8 mouse cellular contexts compared by ENCODE assay signal in genomic region chr9:21238004-21238732, GRCm38 (mm10). TPM values are rescaled to one million over a fixed set of nuclear protein-coding genes. Genes with fewer than 3 reads are reported as not detected.
DNase-seq lines count a peak whose midpoint lies in the region; ATAC-seq and TF ChIP-seq lines count a peak whose summit lies in the region.

No protein-coding gene starts in this region.

- no peaks in the 10 kb centered on the region for H3K9me3 ChIP-seq in kidney, embryonic 16.5 days (ENCODE audit: low read length)

- TF ChIP-seq CTCF in bone marrow, adult 2 months (IDR thresholded peaks at IDR 0.05; ENCODE audit: control insufficient read depth, insufficient read depth, low read length), result no peak

- peak overlapping the region; percentile 40 for H3ac ChIP-seq in myocyte (ENCODE audit: control insufficient read depth, insufficient read length)

- H3K4me1 ChIP-seq in bone marrow, adult 2 months (ENCODE audit: control insufficient read depth, insufficient read depth, low read length), result peaks cover 15% of the 10 kb centered on the region
- peaks cover 20% of the 10 kb centered on the region for H3K4me1 ChIP-seq in kidney, embryonic 16.5 days (ENCODE audit: insufficient read depth, low read length)

- under 1% methylated on average over 31 of the region's 31 CpGs for WGBS in bone marrow, adult 2 months
- WGBS in kidney, embryonic 16.5 days, result 1% methylated on average over 25 of the region's 31 CpGs

- H3K4me2 ChIP-seq in kidney, embryonic 16.5 days (replicated peaks; ENCODE audit: low read depth, low read length), result peak overlapping the region; percentile 72
- H3K4me2 ChIP-seq in myocyte (ENCODE audit: low read depth), result peak overlapping the region; percentile 85

- intact Hi-C loops in left cerebral cortex, postnatal 4 days (cut with DNase I), result no loop called here

- H3K9ac ChIP-seq in kidney, embryonic 16.5 days (replicated peaks; ENCODE audit: low read length), result peak overlapping the region; percentile 93

- H3K36me3 ChIP-seq in kidney, embryonic 16.5 days (ENCODE audit: insufficient read depth, low read length), result peaks cover 23% of the 10 kb centered on the region
- no peaks in the 10 kb centered on the region for H3K36me3 ChIP-seq in myocyte (ENCODE audit: control insufficient read depth, insufficient read depth)

- peaks cover 23% of the 10 kb centered on the region for H3K79me2 ChIP-seq in myocyte (ENCODE audit: control insufficient read depth, insufficient read depth)

- peak; percentile 42 for DNase-seq in kidney, adult 18-20 months
- no peak for DNase-seq in kidney, adult 11 months
- peak; percentile 61 to 64 for DNase-seq in heart, adult 9 months (ENCODE audit: low spot score in 2 of 2)
- no peak for DNase-seq in ovary, postnatal 10 days (ENCODE audit: low spot score)
- no peak for DNase-seq in left cerebral cortex, postnatal 4 days

- peak; percentile 13; the same call in 1 of the 2 replicates for ATAC-seq in kidney, embryonic 16.5 days (ENCODE audit: low FRiP score, low TSS enrichment)

- no peak for TF ChIP-seq POLR2A in bone marrow, adult 2 months (IDR thresholded peaks at IDR 0.05; ENCODE audit: borderline replicate concordance, control insufficient read depth, low read depth, low read length)
- TF ChIP-seq POLR2A in myocyte (IDR thresholded peaks at IDR 0.05; ENCODE audit: insufficient read length, low read depth), result no peak

- peak overlapping the region; percentile 98 for H3K27ac ChIP-seq in bone marrow, adult 2 months (ENCODE audit: control insufficient read depth, insufficient read depth, low read depth, low read length, poor library complexity)
- H3K27ac ChIP-seq in kidney, embryonic 16.5 days (ENCODE audit: low read length), result peak overlapping the region; percentile 91

- peak overlapping the region; percentile 67 for H3K4me3 ChIP-seq in bone marrow, adult 2 months (replicated peaks; ENCODE audit: control insufficient read depth, low read depth, low read length)
- peak overlapping the region; percentile 84 for H3K4me3 ChIP-seq in kidney, embryonic 16.5 days (ENCODE audit: low read length)
- peak overlapping the region; percentile 60 for H3K4me3 ChIP-seq in myocyte

- H3K27me3 ChIP-seq in kidney, embryonic 16.5 days (ENCODE audit: insufficient read depth, low read length), result peaks cover 7% of the 10 kb centered on the region
- H3K27me3 ChIP-seq in myocyte (ENCODE audit: control insufficient read depth, insufficient read depth, insufficient read length), result no peaks in the 10 kb centered on the region

TF ChIP-seq in myocyte, 11 proteins besides CTCF, POLR2A, EP300 and RAD21:
- TF ChIP-seq MYOD1 (IDR thresholded peaks at IDR 0.05; ENCODE audit: control insufficient read depth in 1 of 3, insufficient read length in 2 of 3, low read depth in 2 of 3), result no peak
- no peak for TF ChIP-seq USF1 (IDR thresholded peaks at IDR 0.05; ENCODE audit: low read depth)
- no peak for TF ChIP-seq POLR2AphosphoS2 (IDR thresholded peaks at IDR 0.05; ENCODE audit: insufficient read length, low read depth)
- no peak for TF ChIP-seq MYOG (IDR thresholded peaks at IDR 0.05; ENCODE audit: control insufficient read depth in 1 of 3, insufficient read depth in 1 of 3, insufficient read length in 2 of 3, low read depth in 2 of 3)
- no peak for TF ChIP-seq SRF (IDR thresholded peaks at IDR 0.05; ENCODE audit: control insufficient read depth, insufficient read length, low read depth)

RNA-seq across cellular contexts. Expression of gene Keap1, which starts 1.0 kb away (rescaled TPM):
- 24.7 and 35.1 TPM in 2 replicates for polyA plus RNA-seq in bone marrow, adult 2 months (2011; ENCODE audit: insufficient read depth, insufficient read length, low replicate concordance, missing spikeins)
- polyA plus RNA-seq in kidney, embryonic 16.5 days (2015; fragmentation: Nextera tagmentation; extraction: Ambion mirVana), result 67.4 and 68.1 TPM in 2 replicates
- polyA plus RNA-seq in myocyte (2012; fragmentation: generic; extraction: Trizol), result 34.1 TPM
- 10 to 100 TPM; 49.0 to 50.8 TPM for total RNA-seq in left cerebral cortex, postnatal 4 days (2021)

RNA-seq across cellular contexts. Expression of gene S1pr5, which starts 10.1 kb away (rescaled TPM):
- polyA plus RNA-seq in bone marrow, adult 2 months (2011; ENCODE audit: insufficient read depth, insufficient read length, low replicate concordance, missing spikeins), result 0.65 and 1.00 TPM in 2 replicates
- polyA plus RNA-seq in kidney, embryonic 16.5 days (2015; fragmentation: Nextera tagmentation; extraction: Ambion mirVana), result 0.13 and 0.14 TPM in 2 replicates
- polyA plus RNA-seq in myocyte (2012; fragmentation: generic; extraction: Trizol), result 0.22 TPM
- total RNA-seq in left cerebral cortex, postnatal 4 days (2021), result 1 to 10 TPM; 2.5 to 2.8 TPM

RNA-seq across cellular contexts. Expression of gene Atg4d, which starts 26.9 kb away (rescaled TPM):
- 42.9 and 74.7 TPM in 2 replicates for polyA plus RNA-seq in bone marrow, adult 2 months (2011; ENCODE audit: insufficient read depth, insufficient read length, low replicate concordance, missing spikeins)
- 58.7 and 64.1 TPM in 2 replicates for polyA plus RNA-seq in kidney, embryonic 16.5 days (2015; fragmentation: Nextera tagmentation; extraction: Ambion mirVana)
- 39.8 TPM for polyA plus RNA-seq in myocyte (2012; fragmentation: generic; extraction: Trizol)
- total RNA-seq in left cerebral cortex, postnatal 4 days (2021), result 10 to 100 TPM; 26.3 to 31.0 TPM

RNA-seq across cellular contexts. Expression of gene Kri1, which starts 49.6 kb away (rescaled TPM):
- polyA plus RNA-seq in bone marrow, adult 2 months (2011; ENCODE audit: insufficient read depth, insufficient read length, low replicate concordance, missing spikeins), result 50.1 and 105 TPM in 2 replicates
- polyA plus RNA-seq in kidney, embryonic 16.5 days (2015; fragmentation: Nextera tagmentation; extraction: Ambion mirVana), result 14.6 and 20.0 TPM in 2 replicates
- polyA plus RNA-seq in myocyte (2012; fragmentation: generic; extraction: Trizol), result 31.4 TPM
- total RNA-seq in left cerebral cortex, postnatal 4 days (2021), result 10 to 100 TPM; 46.7 to 49.2 TPM

RNA-seq across cellular contexts. Expression of gene Cdkn2d, which starts 53.0 kb away (rescaled TPM):
- polyA plus RNA-seq in bone marrow, adult 2 months (2011; ENCODE audit: insufficient read depth, insufficient read length, low replicate concordance, missing spikeins), result 84.1 and 99.0 TPM in 2 replicates
- 50.9 and 51.7 TPM in 2 replicates for polyA plus RNA-seq in kidney, embryonic 16.5 days (2015; fragmentation: Nextera tagmentation; extraction: Ambion mirVana)
- 53.2 TPM for polyA plus RNA-seq in myocyte (2012; fragmentation: generic; extraction: Trizol)
- total RNA-seq in left cerebral cortex, postnatal 4 days (2021), result 10 to 100 TPM; 58.3 to 63.6 TPM

Comparison
In these comparisons a context has a peak if more than half of its experiments do, and no peak if none do; other contexts are left out.
1. DNase-seq: peak in kidney, adult 18-20 months (single experiment) and heart, adult 9 months (2 of 2); none in kidney, adult 11 months (single experiment), ovary, postnatal 10 days (single experiment) and left cerebral cortex, postnatal 4 days (single experiment).
2. Peak in every context shown above with its lines, with median percentiles within 50 percentile points of each other: H3K4me3 ChIP-seq.